Mouse (Mus musculus) CD4-positive, CD25-positive, alpha-beta regulatory T cell, adult 2 months (primary cell): ENCODE results near the gene Zfp653.

Source experiments
- DNase-seq: peaks from one replicate; pipeline ENCODE4 v3.0.0-alpha.2; 2012; ENCODE audit warnings: low read depth, low spot score

Zfp653 gene

DNA sequence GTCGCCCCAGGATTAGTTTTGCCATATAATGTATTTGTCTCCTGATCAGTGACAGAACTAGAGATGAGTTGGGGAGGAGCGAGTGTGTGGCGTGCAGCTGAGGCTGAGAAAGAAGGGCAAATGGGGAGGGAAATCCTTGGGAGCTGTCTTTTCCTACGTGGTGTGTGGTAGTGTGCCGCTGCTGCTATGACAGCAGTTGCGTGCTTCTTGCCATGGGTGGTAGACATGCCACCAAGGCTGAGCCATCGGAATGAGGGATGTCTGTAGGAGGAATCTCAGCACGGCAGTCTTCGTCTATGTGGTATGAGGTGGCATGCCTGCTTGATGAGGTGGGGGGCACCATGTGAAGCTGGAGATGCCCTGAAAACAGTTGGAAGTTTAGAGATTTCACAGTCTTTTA lies 40.8 kb downstream of the Zfp653 start:
- no peak for DNase-seq

DNA sequence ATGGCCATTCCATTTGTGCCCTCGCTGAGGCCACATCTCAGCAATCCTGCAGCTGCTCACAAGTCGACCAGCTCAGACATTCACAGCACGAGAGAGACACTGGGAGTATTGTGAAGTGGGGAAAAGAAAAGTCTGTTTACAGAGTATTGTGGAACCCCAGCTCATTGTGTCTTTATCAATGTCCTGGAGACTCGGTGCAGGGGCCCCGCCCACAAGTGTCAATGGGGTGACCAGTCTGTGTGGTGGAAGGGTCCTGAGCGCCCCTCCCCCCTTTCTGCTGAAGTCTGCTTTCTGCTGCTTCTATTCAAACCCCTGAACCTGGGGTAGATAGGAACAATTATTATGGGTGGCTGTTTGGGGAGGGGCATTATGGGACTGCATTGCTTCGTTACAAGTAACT lies 42.7 kb downstream of the Zfp653 start:
- DNase-seq: no peak

GRCm38 (mm10) chr9:22024592-22024991 lies 46.6 kb downstream of the Zfp653 start:
- no peak for DNase-seq

DNA sequence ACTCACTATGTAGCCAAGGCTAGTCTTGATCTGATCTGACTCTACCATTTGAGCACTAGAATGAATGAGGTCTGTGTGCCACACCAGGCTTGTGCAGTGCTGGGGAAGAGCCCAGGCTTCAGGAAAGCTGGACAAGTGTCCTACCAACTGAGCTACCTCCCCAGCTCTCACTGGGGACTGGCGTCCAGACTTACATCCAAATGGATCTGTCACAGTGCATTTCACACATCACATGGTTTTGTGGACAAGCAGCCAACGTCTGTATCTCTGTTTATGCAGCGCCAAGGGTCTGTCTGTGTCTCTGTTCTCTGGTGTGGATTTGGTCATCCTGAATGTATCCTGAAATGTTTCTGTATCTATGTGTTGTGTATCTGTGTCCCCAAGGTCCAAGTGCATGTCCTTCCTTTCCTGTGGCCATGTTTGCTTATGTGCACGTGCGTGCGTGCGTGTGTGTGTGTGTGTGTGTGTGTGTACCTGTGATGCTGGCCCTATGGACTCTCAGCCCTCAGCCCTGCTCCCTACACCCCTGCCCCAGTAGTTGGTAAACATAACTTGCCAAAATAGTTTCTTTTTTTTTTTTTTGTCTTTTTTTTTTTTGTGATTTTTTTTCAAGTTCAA lies 53.9 kb downstream of the Zfp653 start:
- no peak for DNase-seq

- no peak for DNase-seq
Observed at GRCm38 (mm10) chr9:22016245-22016644, 54.9 kb downstream of the Zfp653 start.

- DNase-seq: no peak
Observed at GRCm38 (mm10) chr9:22012731-22013130, 58.4 kb downstream of the Zfp653 start.

DNA sequence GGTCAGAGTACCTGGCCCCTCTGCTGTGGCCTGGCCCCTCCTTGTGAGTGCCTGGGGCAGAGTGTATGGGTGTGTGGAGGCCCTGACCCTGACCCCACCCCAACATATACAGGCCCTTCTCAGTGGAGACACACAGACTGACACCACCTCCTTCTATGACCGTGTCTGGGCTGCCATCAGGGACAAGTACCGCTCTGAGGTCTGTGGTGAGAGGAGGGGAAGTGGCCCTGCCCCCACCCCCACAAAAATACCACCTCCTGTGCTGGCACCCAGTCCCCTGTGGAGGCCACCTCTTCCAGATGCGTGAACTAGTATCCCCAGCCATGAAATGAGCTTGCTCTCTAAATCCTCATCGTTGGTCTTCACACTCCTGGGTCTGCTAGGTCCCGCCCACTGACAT lies 60.1 kb downstream of the Zfp653 start:
- no peak for DNase-seq
